10 mouse cellular contexts compared by ENCODE assay signal in the genomic region with DNA sequence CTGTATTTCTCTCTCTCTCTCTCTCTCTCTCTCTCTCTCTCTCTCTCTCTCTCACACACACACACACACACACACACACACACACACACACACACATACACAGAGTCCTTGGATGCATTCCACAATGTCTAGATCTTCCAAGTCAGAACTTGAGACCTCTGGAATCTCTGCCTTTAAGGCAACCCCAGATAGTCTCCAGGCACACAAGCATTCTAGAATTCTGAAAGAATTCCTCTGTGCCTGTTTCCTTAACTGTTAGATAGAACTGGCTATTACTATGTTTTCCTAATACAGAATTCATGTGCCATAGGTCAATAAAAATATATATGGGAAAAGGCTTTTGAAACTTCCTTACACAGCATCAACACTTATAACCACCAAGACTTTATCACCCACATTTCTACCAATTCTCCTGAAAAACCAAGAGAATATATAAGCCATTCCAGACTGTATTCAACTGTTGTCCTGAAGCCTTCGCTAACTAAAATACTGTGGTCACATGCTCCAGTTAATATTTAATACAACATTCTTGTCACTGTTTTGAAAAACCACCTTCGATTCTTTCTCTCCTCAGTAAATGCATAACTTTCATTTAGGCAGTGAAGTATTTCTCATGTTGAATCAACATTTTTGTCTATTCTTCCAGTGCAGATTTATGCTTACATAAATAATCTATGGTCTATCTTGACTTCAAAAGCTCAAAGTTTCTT.
"Had no signal": no experiment of that assay in that cellular context is flagged by ENCODE, and none has a peak within 500 bp of the region (broad histone marks: within the 10 kb centered on the region; RNA-seq: fewer than 3 reads in every experiment).

No protein-coding gene starts in this region.

- H3K9ac ChIP-seq: hindbrain, embryonic 15.5 days; limb, embryonic 13.5 days; liver, embryonic 12.5 days; lung, embryonic 15.5 days; midbrain, embryonic 13.5 days; neural tube, embryonic 12.5 days had no signal

- ATAC-seq: liver, embryonic 12.5 days; midbrain, embryonic 13.5 days had no signal

- H3K4me2 ChIP-seq: hindbrain, embryonic 15.5 days; limb, embryonic 13.5 days; liver, embryonic 12.5 days; lung, embryonic 15.5 days; midbrain, embryonic 13.5 days; neural tube, embryonic 12.5 days had no signal

- H3K4me1 ChIP-seq: neural tube, embryonic 12.5 days had no signal

- H3K4me3 ChIP-seq: hindbrain, embryonic 15.5 days; limb, embryonic 13.5 days; liver, embryonic 12.5 days; lung, embryonic 15.5 days; midbrain, embryonic 13.5 days; myocyte; neural tube, embryonic 12.5 days had no signal

- H3K27ac ChIP-seq: hindbrain, embryonic 15.5 days; limb, embryonic 13.5 days; liver, embryonic 12.5 days; lung, embryonic 15.5 days; midbrain, embryonic 13.5 days; neural tube, embryonic 12.5 days had no signal

- H3K9me3 ChIP-seq: hindbrain, embryonic 15.5 days; limb, embryonic 13.5 days; liver, embryonic 12.5 days; lung, embryonic 15.5 days; midbrain, embryonic 13.5 days; neural tube, embryonic 12.5 days had no signal

- DNase-seq: left cerebral cortex, postnatal 4 days; thymus, adult 18-20 months; thymus, postnatal 25 days had no signal

- H3K36me3 ChIP-seq: hindbrain, embryonic 15.5 days; limb, embryonic 13.5 days; liver, embryonic 12.5 days; lung, embryonic 15.5 days; midbrain, embryonic 13.5 days; neural tube, embryonic 12.5 days had no signal
